Mouse (Mus musculus): ENCODE data around the gene Nebl.
"Not testable (repeated sequence)": the region's sequence is repeated elsewhere in the genome, so short reads cannot be mapped to it uniquely, and the experiment has no call there.

The Nebl gene

GRCm38 (mm10) chr2:17405899-17406531, 325.2 kb downstream of the Nebl start:
- no peak for DNase-seq (ENCODE audit: low read depth, low spot score)

GRCm38 (mm10) chr2:17402511-17402910, 328.8 kb downstream of the Nebl start:
- DNase-seq (ENCODE audit: low read depth, low spot score) = no peak

GRCm38 (mm10) chr2:17396235-17396634, 335.0 kb downstream of the Nebl start:
- DNase-seq (ENCODE audit: low read depth, low spot score) = no peak

GRCm38 (mm10) chr2:17391389-17391788, 339.9 kb downstream of the Nebl start:
- DNase-seq (ENCODE audit: low read depth, low spot score) = no peak

GRCm38 (mm10) chr2:17390513-17391200, 340.6 kb downstream of the Nebl start:
- DNase-seq (ENCODE audit: low read depth, low spot score) = no peak

- DNase-seq (ENCODE audit: low read depth, low spot score) = no peak
Observed at GRCm38 (mm10) chr2:17389886-17390285, 341.4 kb downstream of the Nebl start.

GRCm38 (mm10) chr2:17389379-17389778, 341.9 kb downstream of the Nebl start:
- DNase-seq (ENCODE audit: low read depth, low spot score) = no peak

- DNase-seq (ENCODE audit: low read depth, low spot score) = no peak
Observed at GRCm38 (mm10) chr2:17382227-17382626, 349.0 kb downstream of the Nebl start.

- DNase-seq (ENCODE audit: low read depth, low spot score) = no peak
Observed at GRCm38 (mm10) chr2:17375916-17376315, 355.3 kb downstream of the Nebl start.

GRCm38 (mm10) chr2:17365671-17366070, 365.6 kb downstream of the Nebl start:
- no peak for DNase-seq (ENCODE audit: low read depth, low spot score)

GRCm38 (mm10) chr2:17364971-17365548, 366.2 kb downstream of the Nebl start:
- DNase-seq (ENCODE audit: low read depth, low spot score) = no peak

GRCm38 (mm10) chr2:17363337-17364216, 367.7 kb downstream of the Nebl start:
- DNase-seq (ENCODE audit: low read depth, low spot score) = no peak

- no peak for DNase-seq (ENCODE audit: low read depth, low spot score)
Observed at GRCm38 (mm10) chr2:17362181-17362580, 369.1 kb downstream of the Nebl start.

- DNase-seq (ENCODE audit: low read depth, low spot score) = no peak
Observed at GRCm38 (mm10) chr2:17344643-17345042, 386.6 kb downstream of the Nebl start.

GRCm38 (mm10) chr2:17335451-17335850, 395.8 kb downstream of the Nebl start:
- no peak for DNase-seq (ENCODE audit: low read depth, low spot score)

GRCm38 (mm10) chr2:17326590-17326989, 404.7 kb downstream of the Nebl start:
- no peak for DNase-seq (ENCODE audit: low read depth, low spot score)

GRCm38 (mm10) chr2:17316850-17317249, 414.4 kb downstream of the Nebl start:
- DNase-seq (ENCODE audit: low read depth, low spot score) = no peak

- no peak for DNase-seq (ENCODE audit: low read depth, low spot score)
Observed at GRCm38 (mm10) chr2:17301379-17301778, 429.9 kb downstream of the Nebl start.

GRCm38 (mm10) chr2:17297496-17297895, 433.8 kb downstream of the Nebl start:
- DNase-seq (ENCODE audit: low read depth, low spot score) = no peak

- not testable (repeated sequence) for DNase-seq (ENCODE audit: low read depth, low spot score)
Observed at GRCm38 (mm10) chr2:17295257-17295656, 436.0 kb downstream of the Nebl start.

All from R1 (cell line).